Mouse (Mus musculus) G1E (cell line): ENCODE data around the gene Hacd4.

Source experiments
- CTCF ChIP-seq: IDR thresholded peaks from 2 replicates; pipeline ENCODE4 v1.5.1; 2012; ENCODE audit warnings: low read depth, low read length, inconsistent platforms, mixed read lengths
- GATA1 ChIP-seq: IDR thresholded peaks from 2 replicates; pipeline ENCODE4 v1.6.1; 2012; ENCODE audit warnings: borderline replicate concordance, low read length, inconsistent platforms, mixed read lengths
- TAL1 ChIP-seq: conservative IDR thresholded peaks from 2 replicates; pipeline ENCODE4 v1.6.1; 2012; ENCODE audit warnings: low read depth, low read length, inconsistent platforms, mixed read lengths

GRCm38 (mm10) chr4:88438990-88439329 lies 232 bp upstream of the Hacd4 start:
- TF ChIP-seq CTCF (no peak), TAL1 (no peak), GATA1 (no peak)
